Mouse (Mus musculus) lung, postnatal 10 days (tissue): ENCODE measurements at regions not wholly inside any gene's neighbourhood (a gene's known extent, or its start where the extent isn't known, plus 50 kb on each side); places are given as distances from the start of the nearest gene placed in this dataset.

ENCODE experiments used
- DNase-seq: peaks from one replicate; pipeline ENCODE4 v3.0.0; 2021

DNA sequence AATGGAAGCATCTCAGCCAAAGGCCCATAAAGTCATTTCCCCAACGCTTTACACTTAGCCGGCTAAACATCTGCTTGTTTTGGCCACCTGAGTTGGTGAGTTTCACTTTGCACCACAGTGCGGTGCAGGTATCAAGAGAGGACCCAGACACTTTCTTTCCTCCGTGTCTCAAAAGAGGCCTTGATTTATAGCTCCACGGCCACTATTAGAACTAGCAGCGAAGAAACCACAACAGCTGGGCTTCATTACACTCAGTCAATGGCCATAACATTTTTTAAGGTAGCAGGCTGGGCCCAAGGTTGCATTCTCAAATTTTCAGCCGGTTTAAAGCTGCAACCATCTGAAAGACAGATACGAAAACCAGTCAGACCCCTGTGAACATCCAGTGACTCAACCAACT lies 103.4 kb downstream of the Mreg start:
- no peak for DNase-seq

DNA sequence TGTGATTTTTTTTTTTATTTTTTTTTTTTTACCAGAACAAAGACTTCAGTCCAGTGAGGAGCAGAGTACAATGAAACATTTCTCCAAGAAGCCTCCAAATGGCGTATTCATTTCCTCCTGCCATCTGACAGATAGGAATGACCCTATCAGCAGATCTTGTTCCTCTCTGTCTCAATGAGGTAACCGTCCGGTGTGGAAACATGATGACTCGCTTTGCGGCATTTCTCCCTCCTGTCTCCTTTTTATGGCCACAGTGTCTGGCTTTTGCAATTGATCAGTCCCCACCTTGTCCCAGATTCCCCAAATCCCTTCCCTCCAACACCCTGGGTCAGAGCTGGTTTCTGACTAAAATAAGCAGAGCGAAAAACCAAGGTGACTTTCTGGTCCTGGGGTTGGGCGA lies 105.0 kb downstream of the Mreg start:
- DNase-seq, result no peak

DNA sequence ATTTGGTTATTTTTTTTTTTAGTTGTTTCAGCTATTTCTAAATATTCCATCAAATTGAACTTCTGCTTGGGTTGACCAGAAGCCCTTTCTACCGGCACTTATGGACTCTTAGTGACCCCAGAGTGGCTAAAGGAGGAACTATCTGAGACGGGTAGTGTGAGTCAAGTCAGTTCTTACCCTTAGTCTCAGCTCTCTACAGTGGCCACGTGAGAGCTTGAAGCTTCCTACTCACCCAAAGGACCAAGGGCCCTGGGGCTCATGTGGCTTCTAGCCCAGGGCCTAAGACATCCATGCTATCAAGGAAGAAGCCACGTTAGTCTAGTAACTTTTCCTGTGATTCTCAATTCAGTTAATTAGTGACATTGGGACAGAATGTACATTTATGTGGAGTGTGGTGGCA lies 105.5 kb downstream of the Mreg start:
- no peak for DNase-seq

DNA sequence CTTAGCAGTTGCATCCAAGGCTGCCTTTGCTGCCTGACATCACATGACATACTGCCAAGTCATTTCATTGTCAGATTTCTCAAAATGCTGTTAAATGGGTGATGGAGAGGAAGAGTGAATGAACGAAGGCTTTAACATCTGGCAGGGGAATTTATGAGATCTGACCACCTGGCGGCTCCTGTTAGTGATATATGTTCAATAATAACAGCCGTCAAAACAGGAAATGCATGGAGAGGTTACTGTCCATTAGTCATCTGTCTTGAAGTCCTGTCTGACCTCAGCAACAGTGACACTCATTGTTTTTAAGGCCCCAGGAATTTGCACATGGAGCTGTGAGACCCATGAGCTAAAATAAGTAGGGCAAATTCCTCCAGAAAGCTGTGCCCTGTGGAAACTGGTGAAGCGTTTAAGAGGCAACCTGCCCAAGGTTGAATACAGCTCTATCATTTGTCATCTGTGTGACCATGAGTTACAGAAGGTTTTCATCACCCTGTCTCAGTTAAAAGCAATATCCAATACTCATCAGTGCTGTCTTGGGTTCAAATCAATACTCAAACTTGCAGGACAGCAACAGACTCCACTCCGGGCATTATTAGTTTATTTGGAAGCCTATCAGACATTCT lies 106.6 kb downstream of the Mreg start:
- DNase-seq, result no peak

DNA sequence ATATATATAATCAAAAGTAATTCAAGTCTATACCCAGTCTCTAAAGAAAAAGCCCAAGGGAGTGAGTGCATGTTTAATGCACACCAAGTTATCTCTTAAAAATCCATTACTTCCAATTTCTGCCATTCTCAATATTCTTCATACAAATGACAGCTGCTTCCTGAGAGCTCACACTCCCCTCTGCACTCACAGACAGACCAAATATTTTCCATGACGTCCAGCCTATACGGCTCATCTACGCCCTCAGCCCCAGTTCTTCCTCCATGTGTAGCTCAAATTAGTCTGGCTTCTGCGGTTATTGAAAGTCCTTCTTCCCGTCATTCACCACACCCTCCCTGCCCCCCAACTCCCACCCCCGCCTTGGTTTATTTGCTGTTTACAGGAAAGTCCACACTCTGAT lies 108.1 kb downstream of the Mreg start:
- peak; percentile 32 for DNase-seq

DNA sequence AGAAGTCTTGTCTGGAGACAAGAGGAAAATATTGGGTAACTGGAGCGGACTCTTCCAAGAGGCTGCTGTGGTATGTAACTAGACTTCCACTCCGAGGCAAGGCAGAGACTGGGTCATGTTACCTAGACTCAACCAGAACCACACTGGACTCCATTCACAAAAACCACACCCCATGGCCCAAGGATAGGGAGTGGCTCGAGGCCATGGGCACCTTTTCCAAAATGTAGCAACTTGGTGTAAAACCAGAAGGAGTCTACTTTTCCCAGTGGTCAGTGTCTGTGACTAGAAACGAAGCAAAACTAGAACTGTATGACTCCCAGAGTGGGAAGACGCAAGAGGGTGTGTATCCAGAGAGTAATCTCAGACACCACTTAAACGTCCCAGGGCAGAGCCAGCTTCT lies 108.7 kb downstream of the Mreg start:
- DNase-seq, result no peak

DNA sequence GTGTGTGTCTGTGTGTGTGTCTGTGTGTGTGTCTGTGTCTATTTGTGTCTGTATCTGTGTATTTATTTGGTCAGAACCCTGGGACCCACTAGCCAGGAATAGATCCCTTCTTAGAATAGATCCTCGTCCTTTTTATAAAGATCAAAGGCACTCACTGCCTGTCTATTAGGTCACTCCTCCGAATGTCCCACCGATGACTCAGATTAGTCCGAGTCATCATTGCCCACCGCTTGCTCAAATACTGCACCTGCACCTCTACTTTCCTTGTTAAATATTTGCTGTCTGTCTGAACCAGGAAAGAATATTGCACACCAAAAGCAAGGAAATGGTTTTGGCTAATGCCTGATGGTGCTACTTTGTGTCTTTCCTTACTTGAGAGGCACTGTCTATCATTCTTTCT lies 112.7 kb downstream of the Mreg start:
- DNase-seq, result no peak

DNA sequence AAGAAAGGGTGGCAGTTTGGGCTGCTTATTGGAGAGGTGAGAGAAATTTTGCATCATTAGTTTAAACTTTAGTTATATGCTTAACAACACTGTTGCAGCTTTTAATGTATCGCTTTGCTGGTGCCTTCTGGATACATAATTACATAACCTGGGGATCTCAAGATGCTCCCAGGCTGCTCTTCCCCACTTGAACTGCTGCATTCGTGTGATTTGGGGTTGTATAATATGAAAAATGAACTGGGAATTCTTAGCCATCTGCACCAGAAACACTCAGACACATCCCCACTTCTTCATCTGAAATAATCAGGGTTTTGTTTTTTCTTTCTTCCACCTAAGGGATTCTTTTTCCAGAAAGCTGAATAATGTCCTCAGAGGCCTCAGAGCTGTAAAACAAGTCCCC lies 120.8 kb downstream of the Mreg start:
- no peak for DNase-seq

DNA sequence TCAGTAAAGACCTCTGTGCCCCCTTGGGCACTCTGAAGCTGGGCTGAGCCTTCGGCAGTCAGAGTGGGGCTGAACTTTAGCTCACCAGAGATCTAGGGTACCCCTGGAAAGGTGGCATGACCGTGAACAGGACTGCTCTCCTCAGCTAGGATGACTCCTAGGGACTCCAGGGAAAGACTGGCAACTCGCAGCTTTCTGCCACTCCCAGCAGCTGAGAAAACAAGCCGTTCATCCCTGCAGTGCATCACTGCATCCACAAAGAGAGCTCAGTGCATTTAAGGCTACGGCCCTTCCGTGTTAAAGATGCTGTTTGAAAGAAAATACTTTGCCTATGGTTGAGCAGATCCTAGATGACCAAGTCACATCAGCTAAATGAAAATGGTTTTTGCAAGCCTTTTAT lies 126.4 kb downstream of the Mreg start:
- DNase-seq, result no peak

DNA sequence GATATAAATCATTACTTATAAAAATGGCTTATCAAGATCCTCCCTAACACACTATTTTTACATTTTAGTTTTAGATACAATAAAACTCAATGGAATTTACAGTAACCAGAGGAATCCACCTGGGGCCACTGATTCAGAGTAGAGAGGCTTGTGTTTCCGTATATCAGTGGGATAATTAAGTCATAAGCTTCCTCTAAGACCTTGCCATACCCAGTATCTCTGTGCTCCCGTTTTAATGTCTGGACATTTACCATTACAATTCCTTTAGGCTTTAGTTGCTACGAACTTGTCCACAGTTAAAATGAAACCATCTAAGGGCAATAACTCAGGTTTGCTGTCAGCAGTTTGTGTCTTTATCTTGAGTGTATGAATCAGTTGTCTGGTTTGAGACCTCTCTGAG lies 127.9 kb downstream of the Mreg start:
- DNase-seq, result no peak

DNA sequence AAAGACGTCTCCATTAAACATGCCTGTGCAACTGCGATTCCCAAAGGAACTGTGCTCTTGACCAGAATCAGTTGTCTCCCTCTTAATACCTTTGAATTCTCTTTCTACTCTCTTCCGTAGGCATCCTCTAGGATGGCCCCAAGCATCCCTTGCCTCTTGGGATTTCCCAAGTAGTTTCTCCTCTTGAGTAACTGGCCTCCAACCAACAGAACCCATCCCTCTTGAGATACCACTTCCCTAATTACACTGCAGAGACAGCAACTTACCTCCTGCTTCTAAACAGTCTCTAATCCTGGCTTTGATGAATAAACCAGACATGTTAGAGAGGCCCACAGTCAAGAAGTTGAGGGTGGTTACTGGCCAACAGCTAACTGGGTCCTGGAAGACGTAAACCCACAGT lies 129.7 kb downstream of the Mreg start:
- DNase-seq, result no peak

DNA sequence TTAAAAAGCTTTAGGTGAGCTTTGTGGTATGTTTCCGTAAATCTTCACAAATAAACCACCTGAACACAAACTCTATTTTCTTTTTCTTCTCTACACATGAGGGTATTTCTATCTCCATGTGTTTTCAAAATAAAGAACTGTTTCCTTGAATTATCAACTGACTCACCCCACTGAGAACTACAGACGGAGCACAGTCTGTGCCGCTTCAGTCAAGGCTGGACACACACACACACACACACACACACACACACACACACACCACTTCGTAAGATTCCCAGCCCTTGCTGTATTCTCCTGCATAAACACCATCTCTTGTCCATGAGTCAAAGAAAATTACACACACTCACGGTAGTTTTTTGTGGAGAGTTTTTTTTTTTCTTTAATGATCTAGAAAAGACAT lies 130.3 kb downstream of the Mreg start:
- DNase-seq, result no peak

DNA sequence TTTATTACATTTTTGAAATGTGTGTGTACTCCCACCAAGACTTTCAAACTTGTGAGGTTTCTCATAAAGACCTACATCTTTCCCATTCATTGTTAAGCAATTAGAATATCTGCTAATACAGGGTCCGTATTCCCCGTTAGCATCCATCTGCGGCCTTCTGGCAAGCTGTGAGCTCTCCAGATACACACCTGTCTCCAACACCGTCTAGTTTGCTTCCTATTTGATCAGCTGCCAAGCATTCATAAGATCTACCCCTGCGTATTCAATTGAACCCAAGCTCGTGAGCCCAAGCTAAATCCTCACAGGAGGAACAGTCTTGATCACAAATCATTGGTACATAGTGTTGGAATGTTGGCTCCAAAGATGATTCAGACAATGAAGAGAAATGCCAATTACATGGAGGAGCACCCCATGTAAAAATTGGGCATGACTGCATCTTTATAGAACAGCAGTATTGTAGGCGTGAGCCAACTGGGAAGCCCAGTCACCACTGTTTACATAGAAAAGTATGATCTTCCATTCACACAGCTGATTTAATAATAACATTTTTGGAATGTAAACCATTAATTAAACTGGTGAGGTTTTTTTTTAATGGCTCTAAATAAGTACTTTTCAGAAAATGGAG lies 133.1 kb downstream of the Mreg start:
- DNase-seq, result no peak

DNA sequence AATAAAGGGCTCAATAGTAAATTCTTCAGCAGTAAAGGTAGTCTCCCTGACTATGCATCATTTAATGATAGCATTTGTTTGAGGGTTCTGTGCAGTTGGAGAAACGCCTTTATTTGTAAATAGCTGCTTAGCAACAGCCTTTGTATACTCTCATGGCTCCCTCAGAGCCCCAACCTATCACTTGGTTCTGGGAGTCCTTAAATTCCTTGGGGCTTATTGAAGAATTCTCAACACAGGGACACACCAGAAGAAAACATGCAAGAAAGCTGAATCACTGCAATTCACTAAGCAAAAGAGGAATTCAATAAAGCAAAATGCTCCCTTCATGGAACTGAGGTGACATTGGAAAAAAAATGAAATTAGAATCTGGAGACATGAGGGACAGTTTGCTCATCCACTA lies 135.8 kb downstream of the Mreg start:
- DNase-seq, result no peak

DNA sequence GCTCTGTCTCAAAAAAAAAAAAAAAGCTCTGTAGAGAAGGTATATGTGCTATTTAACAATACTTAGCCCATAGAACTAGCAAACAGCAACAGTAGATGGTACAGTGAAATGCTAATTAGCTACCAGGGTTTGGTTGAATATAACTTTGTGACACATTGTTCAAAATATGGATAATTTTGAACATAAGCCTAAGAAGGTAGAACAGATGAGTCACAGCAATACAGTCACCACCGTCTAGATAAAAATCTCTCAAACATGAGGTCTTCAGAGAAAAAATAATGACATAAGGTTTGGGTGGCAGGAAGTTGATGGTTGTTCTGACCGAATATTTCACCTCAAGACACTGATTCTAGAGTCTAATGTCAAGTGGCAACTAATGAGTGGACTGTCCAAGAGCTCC lies 136.6 kb downstream of the Mreg start:
- no peak for DNase-seq

DNA sequence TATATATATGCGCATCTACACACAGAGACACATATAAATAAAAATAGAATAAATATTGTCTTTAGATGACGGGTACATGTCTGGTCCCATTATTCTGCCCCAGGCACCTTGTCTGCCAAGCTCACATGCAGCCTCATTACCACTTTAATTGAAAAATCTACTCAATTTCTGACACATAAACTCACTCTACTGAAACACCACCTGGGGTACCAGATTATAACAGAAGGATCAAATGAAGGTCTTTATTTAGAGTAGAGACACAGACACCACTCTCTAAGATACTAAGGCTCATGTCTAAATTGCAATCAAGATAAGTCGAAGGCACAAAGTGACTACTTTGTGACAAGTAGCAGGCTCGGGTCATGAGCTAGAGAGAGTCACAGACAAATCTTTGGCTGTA lies 138.9 kb downstream of the Mreg start:
- DNase-seq, result no peak

DNA sequence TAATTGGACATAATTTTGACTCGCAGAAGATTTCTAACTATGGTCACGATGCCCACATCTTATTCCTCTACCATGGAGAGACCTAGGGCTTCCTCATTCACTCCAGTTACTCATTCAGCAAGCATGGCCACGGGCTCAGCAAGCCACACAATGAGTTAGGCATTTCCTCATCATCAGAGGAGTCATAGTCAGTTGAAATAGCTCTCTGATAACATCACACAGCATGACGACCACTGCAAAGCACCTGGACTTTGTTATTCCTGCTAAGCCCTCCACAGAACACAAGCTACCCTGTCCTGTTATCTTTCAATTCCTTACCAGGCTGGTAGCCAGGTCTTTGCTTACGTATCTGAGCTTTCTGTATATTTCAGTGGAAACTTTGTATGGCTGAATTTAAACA lies 141.6 kb downstream of the Mreg start:
- DNase-seq, result no peak

DNA sequence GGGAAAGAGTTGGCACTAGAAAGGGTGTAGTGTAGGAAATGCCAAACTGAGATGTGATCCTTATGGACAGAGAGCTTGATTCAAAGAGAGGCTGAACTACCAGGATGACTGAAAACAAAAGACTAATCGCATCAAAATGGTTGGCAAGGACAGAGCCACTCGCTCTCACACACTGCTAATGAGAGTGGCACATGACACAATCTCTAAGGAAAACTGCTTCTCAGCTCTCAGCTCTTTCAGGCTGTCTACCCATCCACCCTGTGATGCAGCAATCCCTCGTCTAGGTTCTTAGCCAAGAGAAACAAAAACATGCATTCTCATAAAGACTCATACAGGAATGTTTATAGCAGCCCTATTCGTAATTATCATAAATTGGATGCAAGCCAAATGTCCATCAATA lies 143.1 kb downstream of the Mreg start:
- DNase-seq, result no peak

DNA sequence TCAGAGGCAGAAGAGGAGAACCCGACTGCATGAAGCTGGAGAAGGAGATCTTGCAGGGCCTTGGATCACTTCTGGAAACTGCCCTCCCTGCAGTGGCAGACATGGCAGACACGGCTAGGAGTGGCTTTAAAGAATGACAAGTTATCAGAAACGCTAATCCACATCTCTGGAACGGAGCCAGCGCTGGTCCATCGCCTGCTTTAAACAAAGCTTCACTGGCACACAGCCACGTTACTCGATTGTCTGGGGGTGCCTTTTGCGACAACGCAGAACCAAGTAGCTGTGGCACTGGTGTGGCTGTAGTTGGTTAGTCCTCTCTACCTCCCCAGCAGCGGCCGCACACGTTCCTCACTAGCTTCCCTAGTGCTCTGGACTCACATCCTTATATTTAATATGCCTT lies 147.0 kb downstream of the Mreg start:
- peak; percentile 66 for DNase-seq

DNA sequence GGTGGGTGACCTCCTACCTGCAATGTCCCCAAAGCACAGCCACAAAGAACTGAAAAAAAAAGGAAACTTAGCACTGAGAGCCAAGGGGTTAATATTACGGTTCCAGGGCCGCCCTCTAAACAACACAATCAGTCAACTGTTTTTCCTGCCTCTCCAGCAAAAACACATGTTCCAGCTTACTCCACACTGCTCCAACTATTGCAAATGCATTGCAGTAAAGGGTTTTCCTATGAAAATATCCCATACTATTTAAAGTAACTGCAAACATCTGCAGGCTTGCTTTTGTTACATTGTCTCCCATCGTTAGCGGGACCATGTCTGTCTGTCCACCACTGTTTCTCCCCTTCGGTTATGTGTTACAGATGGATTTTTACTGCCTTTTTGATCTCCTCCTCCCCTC lies 151.7 kb downstream of the Mreg start:
- no peak for DNase-seq

DNA sequence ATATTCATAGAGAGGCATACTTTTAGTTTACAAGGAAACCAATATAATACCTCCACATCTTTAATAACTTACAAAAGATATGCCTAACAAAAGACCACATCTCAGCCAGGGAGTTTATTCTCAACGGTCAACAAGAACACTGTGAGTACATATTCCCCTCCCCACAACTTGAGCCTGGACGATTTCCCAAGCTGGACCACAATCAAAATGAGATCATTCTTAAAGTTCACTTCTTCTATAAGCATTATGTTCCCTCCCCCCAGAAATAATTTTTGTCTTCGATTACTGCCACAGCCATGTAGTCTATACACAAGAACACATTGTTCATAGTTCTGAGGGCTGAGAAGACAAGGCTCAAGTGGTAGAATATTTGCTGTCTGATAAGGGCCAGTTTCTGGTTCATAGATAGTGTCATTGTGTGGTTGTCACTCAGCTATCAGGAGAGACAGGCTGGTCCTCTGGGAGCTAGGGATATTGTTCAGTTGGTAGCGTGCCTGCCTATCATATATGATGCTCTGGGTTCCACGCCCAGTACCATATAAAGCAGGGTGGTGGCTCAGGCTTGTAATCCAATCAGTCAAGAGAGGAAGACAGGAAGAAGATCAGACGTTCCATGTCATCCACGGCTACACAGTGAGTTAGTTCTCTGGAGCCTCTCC lies 153.9 kb downstream of the Mreg start:
- peak; percentile 48 for DNase-seq

DNA sequence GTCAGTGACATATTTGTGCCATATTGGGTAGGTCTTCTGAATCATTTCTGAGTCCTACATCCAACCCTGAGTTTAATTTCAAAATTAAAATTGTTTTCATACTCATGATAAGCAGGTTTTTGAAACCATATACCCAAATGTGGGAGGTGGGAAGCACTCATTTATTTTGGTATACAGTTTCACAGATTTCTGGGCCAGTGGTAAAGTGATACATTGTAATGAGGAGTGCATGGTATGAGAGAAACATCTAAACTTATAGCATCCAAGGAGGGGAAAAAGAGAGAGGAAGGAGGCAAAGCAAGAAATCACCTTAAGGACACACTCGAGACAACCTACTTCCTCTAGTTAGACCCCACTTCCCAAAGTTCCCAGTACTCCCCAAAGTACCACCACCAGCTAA lies 157.6 kb downstream of the Mreg start:
- DNase-seq, result no peak

DNA sequence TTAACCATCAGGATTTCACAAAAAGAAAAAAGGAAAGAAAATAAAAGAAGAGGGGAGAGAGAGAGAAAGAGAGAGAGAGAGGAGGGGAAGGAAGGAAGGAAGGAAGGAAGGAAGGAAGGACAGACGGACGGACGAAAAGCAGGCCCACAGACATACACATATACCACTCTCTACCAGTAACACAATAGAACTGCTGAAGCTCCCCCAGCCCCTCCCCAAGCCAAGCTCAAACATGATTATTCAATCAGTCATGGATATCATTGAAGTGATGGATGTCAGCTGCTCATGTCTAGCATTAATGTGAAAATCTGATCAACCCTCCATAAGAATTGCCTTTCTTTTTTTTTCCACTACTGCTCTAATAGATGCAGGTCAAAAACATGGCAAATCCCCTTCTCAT lies 161.2 kb downstream of the Mreg start:
- no peak for DNase-seq

DNA sequence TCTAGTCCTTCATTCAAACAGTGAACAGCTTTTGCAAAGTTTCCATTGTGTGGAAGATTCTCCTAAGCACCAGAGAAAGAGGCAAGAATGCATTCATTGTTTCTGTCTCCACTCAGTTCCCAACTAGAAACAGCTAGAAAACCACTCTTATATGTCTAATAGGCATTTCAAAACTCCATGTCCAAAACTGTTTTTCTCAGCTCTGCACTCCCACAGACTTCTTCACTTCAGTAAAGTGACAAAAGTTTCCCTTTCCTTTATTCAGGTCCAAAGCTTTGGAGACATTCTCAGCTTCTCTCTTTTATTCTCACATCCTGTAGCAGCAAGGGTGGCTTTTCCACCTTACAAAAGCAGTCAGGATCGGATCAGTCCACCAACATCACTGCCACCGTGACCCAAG lies 166.0 kb downstream of the Mreg start:
- no peak for DNase-seq

DNA sequence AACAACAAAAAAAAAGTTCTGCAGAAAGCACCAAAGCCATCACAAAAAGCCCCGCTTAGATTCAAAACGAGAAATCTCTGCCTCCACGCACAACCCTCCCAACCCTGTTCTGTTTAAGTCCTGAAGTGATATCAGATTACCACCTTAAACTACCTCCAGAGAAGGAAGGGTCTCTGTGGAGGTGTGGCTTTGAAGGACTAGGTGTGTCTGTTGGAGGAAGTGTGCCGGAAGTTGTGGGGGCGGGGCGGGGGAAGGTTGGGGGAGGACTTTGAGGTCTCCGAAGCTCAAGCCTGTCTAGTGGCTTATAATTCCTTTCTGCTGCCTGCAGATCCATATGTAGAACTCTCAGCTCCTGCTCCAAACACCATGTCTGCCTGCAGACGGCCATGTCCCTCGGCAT lies 173.6 kb downstream of the Mreg start:
- no peak for DNase-seq
